Mouse (Mus musculus) heart, adult 8-10 months (tissue): ENCODE data around the gene Birc7. TPM values are rescaled to one million over a fixed set of nuclear protein-coding genes. Genes with fewer than 3 reads are reported as not detected.

ENCODE experiments used
- DNase-seq: peaks from one replicate; pipeline ENCODE4 v3.0.0; 2022; ENCODE audit warnings: low spot score
- total RNA-seq, 4 experiments: library from RNA; stranded (reverse); gene quantifications; 2 replicates each; pipeline ENCODE4 v1.2.4; 2022

Birc7 gene
- not detected for total RNA-seq

GRCm38 (mm10) chr2:180928723-180929122 lies at the start of gene Birc7:
Birc7 (plus strand) TSS chr2:180929023.
- no peak for DNase-seq

- no peak for DNase-seq
Measured at GRCm38 (mm10) chr2:180879365-180880067, 49.3 kb upstream of the Birc7 start.

- no peak for DNase-seq
Measured at GRCm38 (mm10) chr2:180881281-180881680, 47.5 kb upstream of the Birc7 start.

GRCm38 (mm10) chr2:180885270-180885669 lies 43.6 kb upstream of the Birc7 start:
- no peak for DNase-seq

- no peak for DNase-seq
Measured at GRCm38 (mm10) chr2:180889271-180889920, 39.4 kb upstream of the Birc7 start.

GRCm38 (mm10) chr2:180889921-180890280 lies 38.9 kb upstream of the Birc7 start:
- no peak for DNase-seq

- DNase-seq = no peak
Measured at GRCm38 (mm10) chr2:180890422-180891074, 38.3 kb upstream of the Birc7 start.

GRCm38 (mm10) chr2:180891075-180891834 lies 37.6 kb upstream of the Birc7 start:
- no peak for DNase-seq

- DNase-seq = no peak
Measured at GRCm38 (mm10) chr2:180891835-180892323, 36.9 kb upstream of the Birc7 start.

- no peak for DNase-seq
Measured at GRCm38 (mm10) chr2:180892841-180893521, 35.8 kb upstream of the Birc7 start.

- no peak for DNase-seq
Measured at GRCm38 (mm10) chr2:180893537-180894028, 35.2 kb upstream of the Birc7 start.

GRCm38 (mm10) chr2:180894029-180894623 lies 34.7 kb upstream of the Birc7 start:
- peak; percentile 13 for DNase-seq

GRCm38 (mm10) chr2:180894734-180895133 lies 34.1 kb upstream of the Birc7 start:
- DNase-seq = no peak

GRCm38 (mm10) chr2:180895321-180895720 lies 33.5 kb upstream of the Birc7 start:
- DNase-seq = no peak

- no peak for DNase-seq
Measured at GRCm38 (mm10) chr2:180895837-180896525, 32.8 kb upstream of the Birc7 start.

- DNase-seq = no peak
Measured at GRCm38 (mm10) chr2:180896819-180897625, 31.8 kb upstream of the Birc7 start.

GRCm38 (mm10) chr2:180897857-180898256 lies 31.0 kb upstream of the Birc7 start:
- DNase-seq = no peak

- no peak for DNase-seq
Measured at GRCm38 (mm10) chr2:180902086-180902485, 26.7 kb upstream of the Birc7 start.
